Mouse (Mus musculus): Measurements from ENCODE around the gene Axdnd1. TPM values are rescaled to one million over a fixed set of nuclear protein-coding genes. Genes with fewer than 3 reads are reported as not detected.
"Not testable (repeated sequence)": the region's sequence is repeated elsewhere in the genome, so short reads cannot be mapped to it uniquely, and the experiment has no call there.

Gene Axdnd1
- polyA plus RNA-seq, 1 experiment from 2014 or later, result 0.13 TPM

- peaks cover 8% of the 10 kb centered on the region; the same call in 1 of the 2 replicates for H3K9me3 ChIP-seq (replicated peaks)
- H3K4me3 ChIP-seq, result no peak overlapping the region
- H3K27ac ChIP-seq (ENCODE audit: poor library complexity, severe bottlenecking), result no peak overlapping the region
- no peak overlapping the region for H3K9ac ChIP-seq
- H3K36me3 ChIP-seq, result no peaks in the 10 kb centered on the region
- H3K4me1 ChIP-seq (replicated peaks), result no peaks in the 10 kb centered on the region
- no peak for ATAC-seq (ENCODE audit: insufficient number of reproducible peaks, low FRiP score)
- H3K27me3 ChIP-seq (replicated peaks), result no peaks in the 10 kb centered on the region
- H3K4me2 ChIP-seq, result no peak overlapping the region
- WGBS, result 42% methylated on average over 2 of the region's 2 CpGs
Observed at GRCm38 (mm10) chr1:156402491-156402890, 18.5 kb downstream of the Axdnd1 start.

DNA sequence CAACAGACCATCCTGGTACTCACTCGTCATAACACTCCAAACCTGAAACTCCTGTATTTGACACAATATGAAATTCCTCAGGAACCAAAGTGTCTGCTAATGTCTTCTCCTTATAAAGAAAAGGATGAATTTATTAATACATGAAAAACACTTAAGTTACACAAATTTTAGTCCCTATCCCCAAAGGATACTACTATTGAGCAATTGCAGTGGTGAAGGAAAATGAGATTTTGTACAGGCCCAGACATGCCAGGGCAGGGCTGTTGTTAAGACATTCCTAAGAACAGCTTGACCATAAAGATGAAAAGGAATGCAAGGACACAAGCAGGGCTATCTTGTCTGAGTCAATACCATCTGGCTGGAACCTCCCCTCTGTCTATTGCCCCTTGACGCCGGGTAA lies 20.8 kb downstream of the Axdnd1 start:
- WGBS, result 41% methylated on average over 3 of the region's 3 CpGs
- not testable (repeated sequence) for H3K9ac ChIP-seq; H3K36me3 ChIP-seq; H3K27me3 ChIP-seq (replicated peaks); H3K4me1 ChIP-seq (replicated peaks); H3K9me3 ChIP-seq (replicated peaks); ATAC-seq (ENCODE audit: insufficient number of reproducible peaks, low FRiP score); H3K4me2 ChIP-seq; H3K4me3 ChIP-seq; H3K27ac ChIP-seq (ENCODE audit: poor library complexity, severe bottlenecking)

DNA sequence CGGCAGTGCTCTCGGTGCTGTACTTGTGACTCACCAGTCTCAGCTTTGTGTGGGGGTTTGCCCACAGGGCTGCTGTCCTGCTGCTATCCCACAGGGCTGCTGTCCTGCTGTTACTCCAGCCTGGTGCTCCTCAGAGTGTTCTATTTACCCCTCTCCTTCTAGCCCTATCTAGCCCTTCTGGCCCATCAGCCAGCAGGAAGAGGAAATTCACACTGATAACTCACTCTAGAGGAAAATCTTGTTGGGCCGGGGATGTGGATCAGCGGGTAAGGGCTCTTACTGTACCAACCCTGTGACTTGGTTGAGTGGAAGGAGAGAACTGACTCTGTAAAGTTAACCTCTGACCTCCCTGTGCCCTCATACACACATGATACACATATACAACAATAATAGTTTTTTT lies 27.8 kb downstream of the Axdnd1 start:
- H3K36me3 ChIP-seq, result no peaks in the 10 kb centered on the region
- H3K9ac ChIP-seq, result no peak overlapping the region
- no peak overlapping the region for H3K27ac ChIP-seq (ENCODE audit: poor library complexity, severe bottlenecking)
- H3K9me3 ChIP-seq (replicated peaks), result no peaks in the 10 kb centered on the region
- WGBS, result 44% methylated on average over 4 of the region's 4 CpGs
- H3K4me3 ChIP-seq, result no peak overlapping the region
- ATAC-seq (ENCODE audit: insufficient number of reproducible peaks, low FRiP score), result no peak
- H3K4me1 ChIP-seq (replicated peaks), result 0 out of 2 replicates have a peak, but pooled peaks cover 3% of the 10 kb centered on the region
- H3K27me3 ChIP-seq (replicated peaks), result no peaks in the 10 kb centered on the region
- H3K4me2 ChIP-seq, result no peak overlapping the region

DNA sequence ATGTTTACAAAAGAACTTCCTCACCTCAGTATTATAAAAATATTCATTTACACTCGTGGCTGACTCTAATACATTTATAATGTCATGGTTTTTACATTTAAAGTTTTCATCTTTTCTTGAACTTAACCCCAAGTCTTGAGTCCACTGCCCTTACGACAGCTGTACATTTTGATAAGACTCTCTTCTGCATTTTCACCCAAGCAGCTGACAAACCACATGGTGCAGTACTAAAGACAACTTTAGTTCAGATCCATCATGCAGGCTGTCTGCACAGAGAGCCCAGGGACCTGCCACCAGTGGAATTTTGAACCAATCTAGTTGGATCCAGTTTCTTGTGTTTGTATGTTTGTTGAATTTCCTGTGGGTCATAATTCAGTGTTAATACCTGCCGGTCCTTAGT lies 34.1 kb downstream of the Axdnd1 start:
- WGBS, result 61% methylated on average over 3 of the region's 3 CpGs

DNA sequence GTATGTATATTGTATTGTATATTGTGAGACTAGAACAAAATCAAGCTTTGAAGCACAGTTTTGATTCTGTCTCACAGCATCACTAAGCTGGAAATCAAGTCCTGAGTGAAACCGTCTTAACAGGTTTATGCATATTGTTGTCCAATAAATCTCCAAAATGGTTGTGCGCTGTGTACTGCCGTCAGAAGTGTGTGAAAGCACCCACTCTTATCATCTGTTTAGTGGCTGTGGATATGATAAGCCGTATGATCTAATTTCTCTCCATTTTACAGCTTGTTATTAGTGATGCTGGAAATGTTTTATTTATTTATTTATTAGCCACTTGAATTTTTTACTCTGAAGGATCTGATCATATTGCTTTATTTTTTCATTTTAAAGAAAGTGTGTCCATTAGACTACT lies 34.7 kb downstream of the Axdnd1 start:
- Histone ChIP-seq H3K4me2 (no peak overlapping the region), H3K4me1 (replicated peaks) (no peaks in the 10 kb centered on the region)
- WGBS, result 78% methylated on average over 4 of the region's 4 CpGs

More for the DNA sequence above, 34.1 kb downstream of the Axdnd1 start:
- Histone ChIP-seq H3K4me2 (no peak overlapping the region), H3K9ac (no peak overlapping the region), H3K4me3 (no peak overlapping the region), H3K27me3 (replicated peaks) (no peaks in the 10 kb centered on the region), H3K36me3 (no peaks in the 10 kb centered on the region), H3K4me1 (replicated peaks) (no peaks in the 10 kb centered on the region), H3K9me3 (replicated peaks) (no peaks in the 10 kb centered on the region), H3K27ac (ENCODE audit: poor library complexity, severe bottlenecking) (no peak overlapping the region)
- no peak for ATAC-seq (ENCODE audit: insufficient number of reproducible peaks, low FRiP score)

GRCm38 (mm10) chr1:156381217-156381616 lies 39.7 kb downstream of the Axdnd1 start:
- WGBS, result 80% methylated on average over 3 of the region's 3 CpGs
- H3K36me3 ChIP-seq, result no peaks in the 10 kb centered on the region
- no peaks in the 10 kb centered on the region for H3K27me3 ChIP-seq (replicated peaks)
- no peaks in the 10 kb centered on the region for H3K9me3 ChIP-seq (replicated peaks)
- H3K9ac ChIP-seq, result no peak overlapping the region
- no peak overlapping the region for H3K4me2 ChIP-seq
- no peaks in the 10 kb centered on the region for H3K4me1 ChIP-seq (replicated peaks)
- no peak overlapping the region for H3K27ac ChIP-seq (ENCODE audit: poor library complexity, severe bottlenecking)
- no peak for ATAC-seq (ENCODE audit: insufficient number of reproducible peaks, low FRiP score)
- H3K4me3 ChIP-seq, result no peak overlapping the region

More for the DNA sequence above, 34.7 kb downstream of the Axdnd1 start:
- ATAC-seq (ENCODE audit: insufficient number of reproducible peaks, low FRiP score), result no peak
- Histone ChIP-seq H3K36me3 (no peaks in the 10 kb centered on the region), H3K27me3 (replicated peaks) (no peaks in the 10 kb centered on the region), H3K9ac (no peak overlapping the region), H3K27ac (ENCODE audit: poor library complexity, severe bottlenecking) (no peak overlapping the region), H3K4me3 (no peak overlapping the region), H3K9me3 (replicated peaks) (no peaks in the 10 kb centered on the region)

GRCm38 (mm10) chr1:156365740-156366139 lies 55.2 kb downstream of the Axdnd1 start, which contains the start of gene Gm2000:
Gene Gm2000, plus strand, starts transcription at chr1:156366040.
- H3K4me2 ChIP-seq, result no peak within 1 kb of the TSS
- no peaks in the 10 kb centered on the region for H3K4me1 ChIP-seq (replicated peaks)
- no peak within 1 kb of the TSS for H3K4me3 ChIP-seq
- no peak for ATAC-seq (ENCODE audit: insufficient number of reproducible peaks, low FRiP score)
- peaks cover 11% of the 10 kb centered on the region for H3K9me3 ChIP-seq (replicated peaks)
- H3K36me3 ChIP-seq, result 0 out of 2 replicates have a peak, but pooled peaks cover 3% of the 10 kb centered on the region
- no peak within 1 kb of the TSS for H3K9ac ChIP-seq
- H3K27me3 ChIP-seq (replicated peaks), result no peaks in the 10 kb centered on the region
- WGBS, result 81% methylated on average over 8 of the region's 8 CpGs
- H3K27ac ChIP-seq (ENCODE audit: poor library complexity, severe bottlenecking), result no peak within 1 kb of the TSS

DNA sequence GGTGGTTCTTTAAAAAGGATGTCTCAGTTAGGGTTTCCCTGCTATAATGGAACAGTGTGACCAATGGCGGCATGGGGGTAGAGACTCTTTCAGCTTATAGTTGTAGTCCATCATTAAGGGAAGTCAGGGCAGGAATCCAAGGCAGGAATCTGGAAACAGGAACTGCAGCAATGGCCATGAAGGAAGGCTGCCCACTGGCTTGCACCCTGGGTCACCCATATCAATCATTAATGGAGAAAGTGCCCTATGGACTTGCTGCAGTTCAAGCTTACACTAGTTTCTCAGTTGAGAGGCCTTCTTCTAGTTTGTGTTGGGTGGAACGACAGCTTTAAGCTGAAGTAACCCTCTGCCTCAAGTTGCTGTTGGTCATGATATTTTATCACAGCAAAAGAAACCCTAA lies 68.5 kb downstream of the Axdnd1 start:
- 76% methylated on average over 2 of the region's 2 CpGs for WGBS
- Histone ChIP-seq H3K9ac (no peak overlapping the region), H3K4me3 (no peak overlapping the region), H3K4me2 (no peak overlapping the region), H3K36me3 (no peaks in the 10 kb centered on the region), H3K27me3 (replicated peaks) (no peaks in the 10 kb centered on the region), H3K4me1 (replicated peaks) (no peaks in the 10 kb centered on the region), H3K27ac (ENCODE audit: poor library complexity, severe bottlenecking) (no peak overlapping the region), H3K9me3 (replicated peaks) (0 out of 2 replicates have a peak, but pooled peaks cover 10% of the 10 kb centered on the region)
- no peak for ATAC-seq (ENCODE audit: insufficient number of reproducible peaks, low FRiP score)

- H3K4me3 ChIP-seq, result no peak overlapping the region
- no peaks in the 10 kb centered on the region for H3K36me3 ChIP-seq
- H3K4me1 ChIP-seq (replicated peaks), result no peaks in the 10 kb centered on the region
- no peak overlapping the region for H3K27ac ChIP-seq (ENCODE audit: poor library complexity, severe bottlenecking)
- H3K9me3 ChIP-seq (replicated peaks), result 0 out of 2 replicates have a peak, but pooled peaks cover 12% of the 10 kb centered on the region
- no peak for ATAC-seq (ENCODE audit: insufficient number of reproducible peaks, low FRiP score)
- no peak overlapping the region for H3K9ac ChIP-seq
- 77% methylated on average over 4 of the region's 4 CpGs for WGBS
- H3K4me2 ChIP-seq, result no peak overlapping the region
- H3K27me3 ChIP-seq (replicated peaks), result no peaks in the 10 kb centered on the region
Observed at GRCm38 (mm10) chr1:156350441-156350840, 70.5 kb downstream of the Axdnd1 start.

GRCm38 (mm10) chr1:156349031-156349430 lies 71.9 kb downstream of the Axdnd1 start:
- 0 out of 2 replicates have a peak, but pooled peaks cover 5% of the 10 kb centered on the region for H3K9me3 ChIP-seq (replicated peaks)
- 0 out of 2 replicates have a peak, but pooled peaks cover 4% of the 10 kb centered on the region for H3K4me1 ChIP-seq (replicated peaks)
- H3K27ac ChIP-seq (ENCODE audit: poor library complexity, severe bottlenecking), result no peak overlapping the region
- no peaks in the 10 kb centered on the region for H3K36me3 ChIP-seq
- no peak overlapping the region for H3K4me3 ChIP-seq
- no peak overlapping the region for H3K9ac ChIP-seq
- H3K4me2 ChIP-seq, result no peak overlapping the region
- H3K27me3 ChIP-seq (replicated peaks), result no peaks in the 10 kb centered on the region
- ATAC-seq (ENCODE audit: insufficient number of reproducible peaks, low FRiP score), result no peak
- WGBS, result 64% methylated on average over 4 of the region's 4 CpGs

GRCm38 (mm10) chr1:156345633-156346032 lies 75.3 kb downstream of the Axdnd1 start:
- Histone ChIP-seq H3K4me2 (no peak overlapping the region), H3K4me1 (replicated peaks) (0 out of 2 replicates have a peak, but pooled peaks cover 4% of the 10 kb centered on the region), H3K36me3 (no peaks in the 10 kb centered on the region), H3K9me3 (replicated peaks) (0 out of 2 replicates have a peak, but pooled peaks cover 2% of the 10 kb centered on the region), H3K4me3 (no peak overlapping the region), H3K27ac (ENCODE audit: poor library complexity, severe bottlenecking) (no peak overlapping the region), H3K27me3 (replicated peaks) (no peaks in the 10 kb centered on the region), H3K9ac (no peak overlapping the region)
- 84% methylated on average over 4 of the region's 4 CpGs for WGBS
- no peak for ATAC-seq (ENCODE audit: insufficient number of reproducible peaks, low FRiP score)

DNA sequence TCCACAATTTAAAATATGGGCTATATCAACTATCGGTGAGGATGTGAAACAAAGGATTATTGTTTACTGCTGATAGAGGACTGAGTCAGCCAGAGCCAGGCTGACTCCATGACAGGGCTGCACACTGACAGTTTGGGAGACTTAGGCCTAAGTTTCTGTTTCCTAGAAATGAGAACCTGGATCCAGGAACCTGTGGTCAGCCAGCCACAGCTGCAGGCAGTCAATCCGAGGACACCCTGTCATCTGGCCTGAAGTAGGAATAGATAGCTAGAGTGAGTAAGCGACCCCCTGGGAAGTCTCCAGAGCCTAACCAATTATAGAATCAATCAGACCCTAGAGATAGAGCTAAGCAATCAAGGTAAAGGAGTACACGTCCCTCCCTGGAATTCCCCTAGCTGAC lies 76.5 kb downstream of the Axdnd1 start:
- 24% methylated on average over 4 of the region's 4 CpGs for WGBS
- 0 out of 2 replicates have a peak, but pooled peaks cover 2% of the 10 kb centered on the region for H3K9me3 ChIP-seq (replicated peaks)
- H3K27ac ChIP-seq (ENCODE audit: poor library complexity, severe bottlenecking), result no peak overlapping the region
- no peaks in the 10 kb centered on the region for H3K27me3 ChIP-seq (replicated peaks)
- no peak for ATAC-seq (ENCODE audit: insufficient number of reproducible peaks, low FRiP score)
- no peaks in the 10 kb centered on the region for H3K36me3 ChIP-seq
- no peak overlapping the region for H3K4me3 ChIP-seq
- 0 out of 2 replicates have a peak, but pooled peaks cover 4% of the 10 kb centered on the region for H3K4me1 ChIP-seq (replicated peaks)
- no peak overlapping the region for H3K4me2 ChIP-seq
- H3K9ac ChIP-seq, result no peak overlapping the region
